In genomic region chr7:46840326-46840725, GRCm38 (mm10) we compare ENCODE assay signal across 19 mouse cellular contexts. TPM values are rescaled to one million over a fixed set of nuclear protein-coding genes. Genes with fewer than 3 reads are reported as not detected.
DNase-seq lines count a peak whose midpoint lies in the region; ATAC-seq lines count a peak whose summit lies in the region.
"Had no signal": no experiment of that assay in that cellular context is flagged by ENCODE, and none has a peak within 500 bp of the region (broad histone marks: within the 10 kb centered on the region; RNA-seq: fewer than 3 reads in every experiment).

No protein-coding gene starts in this region.

- H3K9me3 ChIP-seq in kidney, embryonic 16.5 days (ENCODE audit: low read length) = no peaks in the 10 kb centered on the region
- H3K9me3 ChIP-seq in intestine, embryonic 16.5 days (ENCODE audit: control insufficient read depth, low read length) = no peaks in the 10 kb centered on the region
- H3K9me3 ChIP-seq in midbrain, embryonic 11.5 days (ENCODE audit: control insufficient read depth, low read length) = no peaks in the 10 kb centered on the region
- H3K9me3 ChIP-seq: embryonic facial prominence, embryonic 12.5 days; forebrain, embryonic 10.5 days had no signal

- ATAC-seq in kidney, embryonic 16.5 days (ENCODE audit: low FRiP score, low TSS enrichment) = no peak
- no peak for ATAC-seq in intestine, embryonic 16.5 days
- ATAC-seq in midbrain, embryonic 11.5 days (ENCODE audit: low FRiP score) = no peak
- ATAC-seq: activated CD4-positive, CD25-positive, alpha-beta regulatory T cell, adult 4 months had no signal

- WGBS in kidney, embryonic 16.5 days = 65% methylated on average over 4 of the region's 4 CpGs
- 42% methylated on average over 4 of the region's 4 CpGs for WGBS in intestine, embryonic 16.5 days
- WGBS in midbrain, embryonic 11.5 days = 44% methylated on average over 4 of the region's 4 CpGs

- no peak overlapping the region for H3K4me3 ChIP-seq in kidney, embryonic 16.5 days (ENCODE audit: low read length)
- H3K4me3 ChIP-seq in intestine, embryonic 16.5 days (ENCODE audit: low read length) = no peak overlapping the region
- no peak overlapping the region for H3K4me3 ChIP-seq in midbrain, embryonic 11.5 days (ENCODE audit: low read depth, low read length)
- H3K4me3 ChIP-seq: embryonic facial prominence, embryonic 12.5 days; forebrain, embryonic 10.5 days had no signal

- no peak for DNase-seq in kidney, adult 11 months
- peak; percentile 86 for DNase-seq in 416B (ENCODE audit: low read depth)
- peak; percentile 64 for DNase-seq in lung, postnatal 14 days
- no peak for DNase-seq in left cerebral cortex, adult 18-20 months (ENCODE audit: low spot score in 2 of 2)
- no peak for DNase-seq in midbrain, embryonic 11.5 days (ENCODE audit: low spot score, missing footprints)
- no peak for DNase-seq in gastrocnemius, adult 8-10 months (ENCODE audit: low spot score in 2 of 2)
- DNase-seq: cerebellum, adult 9-11 months; retina, postnatal 1 day had no signal

- H3K27me3 ChIP-seq in kidney, embryonic 16.5 days (ENCODE audit: insufficient read depth, low read length) = no peaks in the 10 kb centered on the region
- no peaks in the 10 kb centered on the region for H3K27me3 ChIP-seq in intestine, embryonic 16.5 days (replicated peaks; ENCODE audit: control insufficient read depth, insufficient read depth, low read length)
- H3K27me3 ChIP-seq in midbrain, embryonic 11.5 days (ENCODE audit: control insufficient read depth, insufficient read depth, low read length) = no peaks in the 10 kb centered on the region

- no peak overlapping the region for H3K9ac ChIP-seq in kidney, embryonic 16.5 days (replicated peaks; ENCODE audit: low read length)
- no peak overlapping the region for H3K9ac ChIP-seq in intestine, embryonic 16.5 days (ENCODE audit: low read depth, low read length)
- H3K9ac ChIP-seq in midbrain, embryonic 11.5 days (ENCODE audit: low read length) = no peak overlapping the region
- H3K9ac ChIP-seq: embryonic facial prominence, embryonic 12.5 days; liver, embryonic 14.5 days had no signal

- no peak overlapping the region for H3K4me2 ChIP-seq in kidney, embryonic 16.5 days (replicated peaks; ENCODE audit: low read depth, low read length)
- H3K4me2 ChIP-seq in intestine, embryonic 16.5 days (ENCODE audit: low read depth, low read length) = no peak overlapping the region
- no peak overlapping the region for H3K4me2 ChIP-seq in midbrain, embryonic 11.5 days
- H3K4me2 ChIP-seq: embryonic facial prominence, embryonic 12.5 days had no signal

- peak overlapping the region; percentile 91; the same call in 1 of the 2 replicates for H3K27ac ChIP-seq in kidney, embryonic 16.5 days (ENCODE audit: low read length)
- peak overlapping the region; percentile 96 for H3K27ac ChIP-seq in intestine, embryonic 16.5 days (ENCODE audit: low read length)
- H3K27ac ChIP-seq in midbrain, embryonic 11.5 days (ENCODE audit: low read depth, low read length) = no peak overlapping the region
- H3K27ac ChIP-seq: embryonic facial prominence, embryonic 12.5 days; forebrain, embryonic 10.5 days; liver, embryonic 14.5 days had no signal

- no peaks in the 10 kb centered on the region for H3K36me3 ChIP-seq in kidney, embryonic 16.5 days (ENCODE audit: insufficient read depth, low read length)
- H3K36me3 ChIP-seq in intestine, embryonic 16.5 days (ENCODE audit: control insufficient read depth, insufficient read depth, low read length) = no peaks in the 10 kb centered on the region
- H3K36me3 ChIP-seq in midbrain, embryonic 11.5 days (ENCODE audit: control insufficient read depth, insufficient read depth, low read length) = no peaks in the 10 kb centered on the region
- H3K36me3 ChIP-seq: embryonic facial prominence, embryonic 12.5 days; forebrain, embryonic 10.5 days had no signal

- H3K4me1 ChIP-seq in kidney, embryonic 16.5 days (ENCODE audit: insufficient read depth, low read length) = peaks cover 38% of the 10 kb centered on the region
- peaks cover 46% of the 10 kb centered on the region for H3K4me1 ChIP-seq in intestine, embryonic 16.5 days (ENCODE audit: control insufficient read depth, insufficient read depth, low read length)
- H3K4me1 ChIP-seq in midbrain, embryonic 11.5 days (ENCODE audit: control insufficient read depth, insufficient read depth, low read length) = peaks cover 16% of the 10 kb centered on the region

RNA-seq across cellular contexts. Expression of gene Ldha, which starts 0.9 kb away (rescaled TPM):
- polyA plus RNA-seq in kidney, embryonic 16.5 days (2015; fragmentation: Nextera tagmentation; extraction: Ambion mirVana) = 1,802 and 1,946 TPM in 2 replicates
- polyA plus RNA-seq in intestine, embryonic 16.5 days (2015; fragmentation: Nextera tagmentation; extraction: Ambion mirVana) = 3,052 and 3,173 TPM in 2 replicates
- 100 to 1,000 TPM; 342 to 355 TPM for total RNA-seq in left cerebral cortex, adult 18-20 months (2021)
- 1,513 and 1,542 TPM in 2 replicates for polyA plus RNA-seq in midbrain, embryonic 11.5 days (2014; fragmentation: Nextera tagmentation; extraction: Ambion mirVana)
- total RNA-seq in gastrocnemius, adult 8-10 months (2022) = 1,000 to 10,000 TPM; 2,911 to 3,222 (median 3,007) TPM

RNA-seq across cellular contexts. Expression of gene Ldhc, which starts 20.7 kb away (rescaled TPM):
- 0.17 TPM in 1 of 2 replicates, not detected in the other for polyA plus RNA-seq in kidney, embryonic 16.5 days (2015; fragmentation: Nextera tagmentation; extraction: Ambion mirVana)
- not detected in 2 replicates for polyA plus RNA-seq in intestine, embryonic 16.5 days (2015; fragmentation: Nextera tagmentation; extraction: Ambion mirVana)
- not detected for total RNA-seq in left cerebral cortex, adult 18-20 months (2021)
- polyA plus RNA-seq in midbrain, embryonic 11.5 days (2014; fragmentation: Nextera tagmentation; extraction: Ambion mirVana) = not detected in 2 replicates
- total RNA-seq in gastrocnemius, adult 8-10 months (2022) = not detected
- total RNA-seq: hematopoietic stem cell, adult 5-6 weeks; left cerebral cortex, adult 8-10 months; midbrain, postnatal 0 days had no signal
- polyA plus RNA-seq: activated CD4-positive, CD25-positive, alpha-beta regulatory T cell, adult 4 months; embryonic facial prominence, embryonic 12.5 days; large intestine, adult 2 months; spleen, adult 2 months had no signal

RNA-seq across cellular contexts. Expression of gene Gtf2h1, which starts 44.4 kb away (rescaled TPM):
- polyA plus RNA-seq in kidney, embryonic 16.5 days (2015; fragmentation: Nextera tagmentation; extraction: Ambion mirVana) = 45.7 and 50.5 TPM in 2 replicates
- polyA plus RNA-seq in intestine, embryonic 16.5 days (2015; fragmentation: Nextera tagmentation; extraction: Ambion mirVana) = 78.5 and 80.1 TPM in 2 replicates
- 10 to 100 TPM; 37.4 to 41.9 TPM for total RNA-seq in left cerebral cortex, adult 18-20 months (2021)
- polyA plus RNA-seq in midbrain, embryonic 11.5 days (2014; fragmentation: Nextera tagmentation; extraction: Ambion mirVana) = 58.0 and 62.4 TPM in 2 replicates
- 10 to 100 TPM; 14.7 to 18.4 (median 16.6) TPM for total RNA-seq in gastrocnemius, adult 8-10 months (2022)

RNA-seq across cellular contexts. Expression of gene Hps5, which starts 44.5 kb away (rescaled TPM):
- polyA plus RNA-seq in kidney, embryonic 16.5 days (2015; fragmentation: Nextera tagmentation; extraction: Ambion mirVana) = 30.9 and 34.4 TPM in 2 replicates
- polyA plus RNA-seq in intestine, embryonic 16.5 days (2015; fragmentation: Nextera tagmentation; extraction: Ambion mirVana) = 27.2 and 31.2 TPM in 2 replicates
- total RNA-seq in left cerebral cortex, adult 18-20 months (2021) = 10 to 100 TPM; 11.9 to 12.1 TPM
- 16.3 and 17.9 TPM in 2 replicates for polyA plus RNA-seq in midbrain, embryonic 11.5 days (2014; fragmentation: Nextera tagmentation; extraction: Ambion mirVana)
- 10 to 100 TPM; 12.2 to 17.4 (median 14.0) TPM for total RNA-seq in gastrocnemius, adult 8-10 months (2022)

Comparison
In these comparisons a context has a peak if more than half of its experiments do, and no peak if none do; other contexts are left out.
1. DNase-seq: peak in 416B (single experiment) and lung, postnatal 14 days (single experiment); none in kidney, adult 11 months (single experiment), left cerebral cortex, adult 18-20 months (0 of 2), midbrain, embryonic 11.5 days (single experiment) and gastrocnemius, adult 8-10 months (0 of 2).